Mouse (Mus musculus) ES-E14 (cell line): ENCODE measurements around the gene Casq1.

Experiments used
- HCFC1 ChIP-seq: IDR thresholded peaks from 2 replicates; pipeline ENCODE4 v1.6.1; 2012; ENCODE audit warnings: low read length, inconsistent platforms, borderline replicate concordance; ENCODE audit not compliant: insufficient read depth
- MAFK ChIP-seq: IDR thresholded peaks from 2 replicates; pipeline ENCODE4 v1.6.1; 2014; ENCODE audit warnings: mild to moderate bottlenecking, low read depth, low read length, inconsistent platforms; ENCODE audit not compliant: insufficient read depth
- ZC3H11A ChIP-seq: IDR thresholded peaks from 2 replicates; pipeline ENCODE4 v1.6.1; 2012; ENCODE audit warnings: low read depth, mild to moderate bottlenecking, inconsistent platforms, low read length, borderline replicate concordance
- ZNF384 ChIP-seq: IDR thresholded peaks from 2 replicates; pipeline ENCODE4 v1.6.1; 2012; ENCODE audit warnings: low read depth, low read length, inconsistent platforms

GRCm38 (mm10) chr1:172160508-172160907, 59.2 kb downstream of the Casq1 start:
- TF ChIP-seq HCFC1 (no peak), ZC3H11A (no peak), MAFK (no peak), ZNF384 (no peak)
